Mouse (Mus musculus) ovary, adult 18-20 months (tissue): ENCODE measurements around the gene Itpkb.

Source experiments
- DNase-seq: peaks from one replicate; pipeline ENCODE4 v3.0.0; 2022; ENCODE audit warnings: low spot score, mixed read lengths

The Itpkb gene

DNA sequence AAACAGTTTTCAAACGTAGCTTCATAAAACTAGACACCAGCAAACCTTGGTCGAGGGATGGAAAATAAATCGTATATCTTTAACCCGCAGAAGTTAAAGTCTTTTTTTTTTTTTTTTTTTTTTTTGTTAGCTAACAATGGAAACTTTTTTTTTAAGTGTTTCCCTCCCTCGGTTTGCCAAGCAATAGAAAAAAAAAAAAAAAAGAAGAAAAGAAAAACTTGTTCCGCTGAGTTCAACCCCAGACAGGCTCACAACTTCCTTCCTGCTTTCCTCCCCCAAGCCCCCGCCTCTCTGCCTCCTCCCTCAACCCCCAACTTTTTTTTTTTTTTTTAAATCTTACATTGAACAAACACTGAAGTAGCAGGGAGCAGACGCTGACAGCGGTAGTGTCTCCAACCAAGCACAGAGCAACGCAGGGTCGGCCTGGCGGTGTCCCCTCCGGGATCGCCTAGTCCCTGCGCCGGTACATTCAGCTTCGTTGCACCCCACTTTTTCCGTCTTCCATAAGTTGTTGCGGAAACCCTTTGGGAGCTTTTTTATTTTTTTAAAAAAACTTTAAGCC is at the start of gene Itpkb:
Gene Itpkb (plus strand): TSS at position 341 of the 562 bp plus-strand sequence.
- peak; percentile 75 for DNase-seq

DNA sequence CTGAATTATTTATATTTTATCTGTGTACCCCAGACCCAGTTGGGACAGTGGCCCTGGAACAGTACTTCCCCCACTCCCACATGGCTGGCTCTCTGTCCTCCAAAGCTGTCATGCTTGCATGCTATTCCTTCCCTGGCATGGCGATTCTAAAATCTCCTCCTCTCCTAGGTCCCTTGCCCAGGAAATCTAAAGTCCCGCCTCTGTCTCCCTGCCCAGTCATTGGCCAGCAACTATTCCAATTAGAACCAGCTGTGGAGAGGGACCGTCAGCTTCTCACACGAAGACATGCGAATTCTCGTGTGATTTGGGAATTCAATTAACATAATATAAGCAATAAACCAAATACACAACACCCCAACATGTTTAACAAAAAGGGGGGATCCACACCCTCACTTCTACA is 47.7 kb upstream of the Itpkb start:
- no peak for DNase-seq

DNA sequence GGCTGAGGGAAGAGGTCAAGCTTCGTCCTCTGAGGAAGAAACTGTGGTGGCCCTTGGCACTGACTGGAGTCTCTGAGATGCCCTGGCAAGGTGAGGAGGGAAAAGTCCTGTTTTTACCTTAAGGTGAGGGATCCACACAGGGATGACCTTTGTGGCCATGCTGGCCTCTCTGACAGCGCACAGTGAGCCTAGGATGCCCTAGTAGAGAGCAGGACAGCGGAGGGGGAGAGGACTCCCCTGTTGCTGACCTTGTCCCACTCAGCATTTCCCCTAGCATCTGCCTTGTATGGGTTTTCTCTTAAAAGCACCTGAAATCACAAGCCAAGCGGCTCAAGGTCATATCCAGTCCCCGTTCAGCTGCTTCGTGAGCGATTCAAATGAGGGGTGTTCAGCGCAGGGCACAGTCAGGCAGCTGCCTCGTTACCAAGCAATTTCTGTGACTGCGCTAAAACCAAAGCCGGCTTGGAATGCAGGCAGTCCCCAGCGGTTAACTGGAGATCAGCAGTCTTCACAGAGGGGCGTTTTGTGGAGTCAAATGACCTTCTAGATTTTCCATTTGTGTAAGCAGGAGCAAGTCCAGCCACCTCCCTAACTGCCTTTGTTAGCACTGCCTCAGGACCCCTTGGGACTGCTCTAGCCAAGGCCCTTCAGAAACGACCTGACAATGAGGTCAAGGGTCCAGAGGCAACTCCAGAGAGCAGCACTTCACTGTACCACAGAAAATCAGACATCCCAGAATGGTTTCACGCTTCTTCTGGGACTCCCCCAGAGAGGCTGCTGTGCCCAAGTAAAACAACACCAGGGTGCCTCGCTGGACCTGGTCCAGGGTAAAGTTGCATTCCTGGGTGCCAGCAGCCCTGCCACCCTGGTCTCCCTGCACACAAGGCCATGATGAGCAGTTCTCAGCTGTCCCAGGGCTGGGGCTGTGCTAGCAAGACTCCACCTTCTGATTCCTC is 46.2 kb upstream of the Itpkb start:
- DNase-seq: no peak

DNA sequence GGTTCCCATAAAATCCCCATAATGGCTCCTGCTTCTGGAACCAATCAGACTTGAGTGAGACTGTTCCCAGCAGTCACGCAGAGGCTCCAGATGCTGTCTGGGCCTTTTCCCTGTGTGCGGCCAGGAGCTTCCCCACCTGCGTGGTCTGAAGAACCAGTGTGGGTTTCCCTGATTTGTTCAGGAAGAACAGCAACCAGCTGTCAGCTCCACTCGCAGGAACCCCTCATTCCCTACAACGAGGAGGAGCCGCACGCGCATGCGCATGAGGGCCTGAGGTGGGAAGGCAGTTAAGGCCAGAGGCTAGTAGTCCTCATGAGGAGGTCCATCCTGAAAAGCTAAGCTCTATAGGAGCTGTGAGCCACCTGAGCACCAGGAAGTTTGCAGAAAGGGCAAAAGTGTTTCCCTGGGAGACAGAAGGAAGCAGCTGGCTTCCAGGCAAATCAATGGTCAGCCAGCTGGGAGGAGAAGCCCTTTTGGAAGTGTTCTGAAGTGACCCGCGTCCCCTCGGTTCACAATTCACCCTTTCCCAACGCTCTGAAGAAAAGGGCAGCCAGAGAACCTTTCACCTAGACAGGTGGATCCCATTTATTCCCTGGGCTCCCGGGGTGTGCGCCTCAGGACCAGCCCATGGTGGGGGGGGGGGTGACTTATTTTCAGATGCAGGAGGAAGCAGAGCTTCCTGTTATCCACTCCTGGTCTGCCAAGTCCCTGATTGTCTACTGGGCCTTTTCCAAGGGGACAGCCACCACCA is 44.0 kb upstream of the Itpkb start:
- DNase-seq: no peak

DNA sequence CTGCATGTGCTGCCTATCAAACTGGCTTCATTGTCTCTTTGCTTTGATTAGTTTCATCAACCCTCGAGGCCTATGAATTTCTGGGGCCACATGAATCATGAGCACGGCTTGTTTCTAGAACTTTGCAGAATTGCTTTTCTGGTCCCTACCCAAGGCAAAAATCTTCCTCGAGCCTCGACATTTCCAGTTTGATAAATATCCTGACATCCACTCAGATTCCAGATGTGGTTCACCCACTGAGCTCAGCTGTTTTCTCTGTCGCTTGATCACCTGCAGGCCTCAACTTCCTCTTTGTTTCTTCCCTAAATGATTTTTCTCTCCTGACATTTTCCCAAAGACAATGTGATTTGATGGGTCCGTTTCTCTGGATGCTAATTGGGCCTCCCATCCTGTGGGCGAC is 42.1 kb upstream of the Itpkb start:
- no peak for DNase-seq

DNA sequence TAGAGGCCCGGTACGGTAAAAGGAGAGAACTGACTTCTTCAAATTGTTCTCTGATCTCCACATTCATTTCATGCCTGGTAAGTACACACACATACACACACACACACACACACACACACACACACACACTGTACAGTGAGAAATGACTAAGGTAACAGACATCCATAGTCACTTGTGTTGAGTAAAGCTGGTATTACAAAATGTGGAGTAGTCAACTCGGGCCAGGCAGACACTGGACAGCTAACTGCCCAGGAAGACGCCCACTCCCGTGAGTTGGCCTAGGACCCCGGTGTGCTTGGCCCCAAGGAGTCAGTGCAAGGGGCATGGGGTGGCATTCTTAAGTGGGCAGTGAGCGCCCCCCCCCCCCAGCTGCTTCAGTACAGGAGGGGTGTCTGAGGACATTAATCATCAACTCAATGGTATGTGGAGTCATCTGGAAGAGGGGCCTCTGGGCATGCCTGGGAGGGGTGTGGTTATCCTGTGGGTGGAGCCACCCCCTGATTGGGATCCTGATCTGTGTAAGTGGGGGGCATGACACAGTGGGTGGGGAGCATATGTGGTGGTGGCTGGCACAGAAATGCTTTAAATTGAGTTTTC is 41.3 kb upstream of the Itpkb start:
- DNase-seq: no peak

DNA sequence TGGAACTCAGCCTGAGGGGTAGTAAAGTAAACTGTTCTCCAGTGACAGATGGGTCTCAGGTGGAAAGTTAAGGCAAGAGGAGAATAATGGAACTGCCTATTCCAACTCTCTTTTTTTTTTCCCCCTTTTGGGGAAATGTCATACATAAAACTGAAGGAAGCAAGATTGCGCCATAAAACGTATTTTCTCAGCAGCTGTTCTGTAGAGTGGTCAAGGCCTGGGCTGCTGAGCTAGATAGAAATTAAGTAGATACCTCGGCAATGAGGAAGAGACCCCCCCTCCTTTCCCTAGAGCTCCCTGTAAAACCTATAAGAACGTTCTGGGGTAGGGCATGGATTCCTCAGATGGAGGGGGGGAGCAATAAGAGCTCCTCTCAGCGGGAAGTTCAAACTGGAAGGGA is 40.5 kb upstream of the Itpkb start:
- DNase-seq: no peak

DNA sequence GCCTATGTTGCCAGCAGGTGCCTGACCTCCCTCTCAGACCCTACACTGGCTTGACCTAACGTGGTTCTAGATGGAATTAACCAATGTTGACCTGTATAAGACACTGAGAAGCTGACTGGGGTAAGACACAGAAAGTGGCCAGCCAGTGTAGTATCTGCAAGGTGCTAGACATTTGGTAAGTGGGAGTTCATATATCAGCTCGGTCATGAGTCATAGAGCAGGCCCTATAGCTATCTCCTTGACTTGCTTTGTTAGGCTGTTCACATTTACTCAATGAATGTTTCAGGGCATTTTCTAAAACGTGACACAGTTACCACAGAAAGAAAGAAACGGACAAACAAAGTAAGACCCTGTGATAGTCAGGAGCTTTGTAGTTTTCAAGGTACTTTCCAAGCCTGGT is 39.9 kb upstream of the Itpkb start:
- DNase-seq: no peak

DNA sequence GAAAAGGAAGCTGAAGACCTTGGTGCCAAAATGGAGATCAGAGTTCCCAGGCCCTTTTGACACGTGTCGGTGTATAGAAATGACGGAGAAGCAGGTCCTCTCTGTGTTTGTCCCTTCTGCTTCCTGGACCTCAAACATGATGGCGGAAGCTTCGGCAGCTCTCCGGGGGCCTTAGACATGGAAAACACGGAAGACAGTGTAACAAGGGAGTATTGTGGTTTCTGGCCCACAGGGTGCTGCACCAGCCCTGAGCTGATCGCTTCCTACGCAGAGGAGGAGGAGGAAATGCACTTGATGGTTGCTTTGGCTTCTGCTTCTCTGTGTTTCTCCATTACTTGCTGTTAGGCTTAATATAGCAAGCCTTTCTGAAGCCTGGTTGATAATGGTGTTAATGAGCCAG is 34.2 kb upstream of the Itpkb start:
- no peak for DNase-seq

DNA sequence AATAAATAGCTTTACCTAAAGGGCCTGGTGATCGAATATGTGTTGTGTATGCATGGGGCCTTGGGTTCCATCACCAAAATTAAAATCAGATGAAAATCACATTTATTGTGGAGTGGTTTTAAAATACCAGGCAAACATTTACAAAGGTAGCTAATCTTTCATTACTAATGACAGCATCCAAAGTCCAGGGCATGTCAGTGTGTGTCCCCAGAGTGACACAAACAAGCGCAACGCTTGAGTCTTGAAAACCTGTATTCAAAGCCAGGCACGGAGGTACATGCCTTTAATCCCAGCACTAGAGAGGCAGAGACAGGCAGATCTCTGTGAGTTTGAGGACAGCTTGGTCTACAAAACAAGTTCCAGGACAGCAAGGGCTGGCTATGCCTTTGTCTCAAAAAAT is 30.6 kb upstream of the Itpkb start:
- DNase-seq: no peak

DNA sequence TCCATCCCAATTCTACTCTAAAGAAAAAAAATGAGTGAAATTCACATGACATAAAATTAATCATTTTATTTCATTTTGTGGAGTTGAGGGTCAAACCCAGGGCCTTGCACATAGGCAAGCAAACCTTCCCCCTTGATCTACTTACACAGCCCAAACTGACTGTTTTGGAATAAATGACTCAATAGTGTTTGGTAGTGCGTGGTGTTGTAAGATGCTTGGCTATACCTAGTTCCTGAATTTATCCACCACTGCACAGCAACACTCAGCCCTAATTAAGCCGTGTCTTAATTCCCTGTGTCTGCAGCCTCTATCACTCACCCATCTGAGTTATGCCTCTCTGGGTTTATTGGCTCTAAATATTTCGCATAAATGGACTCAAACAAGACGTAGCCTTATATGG is 30.0 kb upstream of the Itpkb start:
- DNase-seq: no peak

DNA sequence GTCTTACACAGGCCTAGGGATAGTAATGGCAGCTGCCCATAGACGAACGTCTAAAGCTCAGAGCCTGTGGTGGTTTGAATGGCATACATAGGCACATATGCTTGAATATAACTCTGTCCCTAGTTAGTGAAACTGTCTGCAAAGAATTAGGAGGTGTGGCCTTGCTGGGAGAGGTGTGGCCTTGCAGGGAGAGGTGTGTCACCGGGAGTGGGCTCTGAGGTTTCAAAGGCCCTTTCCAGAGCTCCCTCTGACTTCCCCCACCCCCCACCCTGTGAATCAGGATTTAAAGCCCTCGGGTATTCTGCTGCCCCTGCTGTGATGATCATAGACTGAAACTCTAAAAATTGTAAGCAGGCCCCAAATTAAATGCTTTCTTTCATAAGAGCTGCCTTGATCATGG is 29.3 kb upstream of the Itpkb start:
- DNase-seq: no peak

DNA sequence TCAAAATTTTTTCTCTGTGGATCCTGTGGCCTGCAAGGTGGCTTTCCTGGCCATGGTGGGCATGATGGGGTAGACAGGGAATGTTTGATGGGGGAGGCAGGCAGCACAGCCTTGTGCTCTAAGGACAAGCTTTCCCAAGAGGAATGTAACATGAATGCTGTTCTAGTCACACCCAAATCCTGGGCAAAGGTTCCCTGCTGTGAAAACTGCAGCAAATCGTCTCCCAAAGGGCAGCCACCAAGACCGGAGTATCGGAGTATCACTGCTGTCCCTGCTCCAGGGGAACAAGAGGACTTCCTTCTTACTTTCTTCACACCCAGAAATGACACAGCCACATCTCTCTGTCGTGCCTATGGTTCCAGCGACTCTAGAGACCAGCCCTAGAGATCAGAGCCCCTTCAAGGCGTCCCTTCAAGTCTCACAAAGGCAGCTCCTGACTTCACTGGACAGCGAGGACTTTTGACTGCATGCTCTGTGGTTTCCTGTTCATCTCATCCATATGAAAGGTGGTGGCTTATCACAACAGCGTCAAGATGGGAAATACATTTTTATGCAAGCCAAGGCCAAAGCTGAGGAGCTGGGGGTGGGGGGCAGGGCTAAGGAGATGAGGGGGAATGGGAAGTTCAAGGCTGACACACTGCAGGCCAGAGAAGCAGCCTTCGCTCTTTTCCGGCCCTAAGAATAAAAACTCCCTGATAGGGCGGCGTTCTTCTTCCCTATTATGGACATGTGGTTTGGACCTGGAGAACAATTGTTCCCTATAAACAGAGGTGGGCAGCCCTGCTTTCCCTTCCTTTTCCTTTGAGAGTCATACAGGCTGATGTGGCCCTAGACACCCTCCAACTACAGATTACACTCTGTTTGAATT is 27.8 kb upstream of the Itpkb start:
- no peak for DNase-seq

DNA sequence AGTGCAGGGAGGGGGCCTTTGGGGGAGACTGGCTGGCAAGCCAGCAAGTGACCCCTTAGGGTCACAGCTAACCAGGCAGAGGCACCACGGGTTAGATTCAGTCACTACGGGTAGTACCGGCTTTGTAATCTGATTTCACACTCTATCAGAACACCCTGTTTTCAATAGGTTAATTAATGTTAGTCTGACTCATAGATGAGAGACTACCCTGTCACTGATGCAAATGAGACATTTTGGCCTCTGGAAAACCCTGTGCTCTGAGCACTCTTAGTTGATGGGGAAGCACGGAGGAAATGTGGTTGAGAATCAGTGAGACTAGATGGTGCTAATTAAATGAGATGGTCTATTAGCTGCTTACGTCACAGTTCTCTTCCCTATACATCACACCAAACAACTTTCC is 26.7 kb upstream of the Itpkb start:
- no peak for DNase-seq

DNA sequence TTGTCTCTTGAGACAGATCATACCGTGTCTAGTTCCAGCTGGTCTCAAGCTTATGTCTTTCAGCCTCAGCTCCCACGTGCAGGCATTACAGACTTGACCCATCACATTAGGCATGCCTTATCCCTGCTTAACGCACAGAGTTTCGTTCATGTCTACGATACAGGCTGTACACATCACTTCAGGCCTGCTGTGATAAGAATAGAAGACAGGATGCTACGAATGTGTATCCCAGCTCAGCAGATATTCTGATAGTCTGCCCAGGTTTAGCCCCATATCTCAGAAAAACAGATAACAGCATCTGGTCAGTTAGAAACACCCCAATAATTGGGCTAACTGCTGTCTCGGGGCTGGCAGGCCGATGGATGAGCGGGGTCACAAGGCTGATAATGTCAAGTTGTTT is 23.4 kb upstream of the Itpkb start:
- no peak for DNase-seq

DNA sequence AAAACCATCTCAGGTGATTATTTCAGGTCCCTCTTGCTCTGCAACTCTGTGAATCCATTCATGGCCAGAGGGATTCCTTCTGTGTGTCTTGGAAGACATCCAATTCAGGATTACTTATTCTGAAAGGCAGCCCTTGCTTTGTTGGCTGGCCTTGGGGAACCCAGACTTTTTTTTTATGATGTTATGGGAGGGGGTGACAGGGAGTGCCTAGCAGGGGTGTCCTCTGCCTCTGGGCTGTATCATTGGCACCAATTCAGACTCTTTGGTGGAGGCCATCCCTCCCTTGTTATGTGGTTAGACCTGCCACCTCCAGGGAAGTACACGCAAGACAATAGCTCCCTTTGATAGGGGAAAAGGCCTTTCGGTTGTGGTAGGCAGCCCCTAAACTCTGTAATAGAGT is 22.6 kb upstream of the Itpkb start:
- DNase-seq: no peak

DNA sequence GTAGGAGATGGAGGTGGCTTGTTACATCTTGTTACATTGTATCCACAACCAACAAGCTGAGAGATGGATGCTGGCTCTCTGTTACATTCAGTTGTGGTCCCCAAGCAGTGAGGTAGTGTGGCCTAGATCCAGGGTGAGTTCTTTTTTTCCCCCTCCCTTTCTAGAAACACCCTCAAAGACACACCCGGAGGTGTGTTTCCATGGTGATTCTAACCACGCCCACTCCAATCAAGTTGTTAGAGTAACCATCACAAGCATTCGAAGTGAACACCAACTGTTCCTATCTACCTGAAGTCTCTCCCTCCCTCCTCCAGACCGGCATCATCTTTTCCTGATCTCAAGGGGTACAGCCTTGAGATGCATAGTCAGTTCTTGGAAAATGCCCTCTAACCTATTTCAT is 21.4 kb upstream of the Itpkb start:
- DNase-seq: no peak

DNA sequence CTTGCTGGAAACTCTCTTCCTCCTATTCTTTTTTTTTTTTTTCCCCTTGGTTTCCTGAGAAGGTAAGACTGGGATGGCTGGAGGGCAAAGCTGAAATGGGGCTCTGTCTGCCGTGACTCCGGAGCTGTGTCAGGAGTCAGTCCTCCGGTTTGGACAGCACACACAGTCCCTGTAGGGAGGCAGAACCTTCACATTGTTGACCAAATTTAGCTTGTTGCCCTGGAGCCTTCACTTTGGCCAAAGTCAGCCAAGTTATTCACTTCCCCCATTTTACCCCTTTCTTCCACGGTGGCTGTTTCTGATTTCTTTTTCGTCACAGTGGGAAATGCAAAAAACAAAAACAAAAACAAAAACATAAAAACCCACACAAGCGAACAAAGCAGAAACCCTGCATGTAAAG is 18.0 kb upstream of the Itpkb start:
- no peak for DNase-seq

DNA sequence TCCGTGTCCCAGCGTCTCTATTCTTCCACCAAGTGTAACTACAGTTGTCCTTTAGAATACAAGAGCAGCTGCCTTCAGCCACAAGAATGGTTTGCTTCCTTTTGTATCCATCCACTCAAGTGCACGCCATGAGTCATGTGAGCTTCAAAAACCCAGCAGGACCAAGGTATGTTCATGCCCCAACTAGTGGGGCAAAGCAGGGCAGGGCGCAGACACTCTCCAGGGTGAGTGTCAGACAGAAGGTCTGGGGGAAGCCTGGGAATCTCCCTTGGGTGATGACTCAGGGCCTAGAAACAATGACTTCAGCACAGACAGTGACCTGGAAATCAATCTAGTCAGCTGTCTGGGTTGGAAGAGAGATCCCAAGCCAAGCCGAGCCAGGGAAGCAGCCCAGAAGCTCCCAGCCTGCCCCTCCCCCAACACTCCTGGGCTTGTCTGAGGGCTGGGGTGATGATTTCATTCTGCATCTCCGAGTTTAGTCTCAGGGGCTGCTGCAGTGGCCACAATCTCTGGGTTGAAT is 17.4 kb upstream of the Itpkb start:
- DNase-seq: no peak

DNA sequence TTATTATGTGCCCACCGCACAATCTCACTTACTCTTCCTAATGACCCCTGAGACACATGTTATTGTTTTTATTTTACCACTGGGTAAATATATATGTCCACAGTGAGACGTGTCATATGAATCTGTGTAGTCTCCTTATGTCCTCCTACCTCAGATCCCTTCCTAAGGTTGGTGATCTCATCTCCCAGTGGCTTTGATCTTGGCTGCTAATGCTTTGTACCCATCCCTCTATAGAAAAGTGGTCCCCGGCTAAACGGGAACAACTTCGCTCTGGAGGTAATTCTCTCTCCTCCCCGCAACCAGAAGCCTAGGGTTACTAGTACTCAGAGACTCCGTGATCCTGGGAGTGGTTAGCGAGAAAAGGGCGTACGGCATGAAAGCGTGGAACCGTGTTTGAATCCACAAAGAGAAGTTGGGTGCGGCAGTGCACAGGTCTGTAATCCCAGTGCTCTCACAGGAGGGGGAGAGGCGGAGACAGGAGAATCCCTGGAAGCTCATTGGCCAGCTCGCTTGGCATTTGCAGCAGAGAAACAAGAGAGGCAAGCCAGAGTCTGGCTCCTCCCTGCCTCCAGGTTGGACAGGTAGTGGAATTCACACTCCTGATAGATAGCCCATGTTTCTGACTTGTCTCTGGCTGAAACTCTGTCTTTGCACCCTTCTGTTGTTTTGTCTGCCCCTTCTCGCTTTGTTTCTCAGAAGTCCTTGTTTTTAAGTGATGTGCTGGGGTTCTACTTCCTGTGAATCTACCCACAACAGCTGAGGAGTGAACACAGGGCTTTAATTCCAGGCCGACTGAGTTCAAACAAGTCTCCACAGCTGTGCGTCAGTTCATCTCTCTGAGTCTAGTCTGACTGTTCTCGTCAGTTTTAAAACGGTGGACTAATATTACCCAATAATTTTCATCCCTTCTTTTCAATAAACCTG is 16.5 kb upstream of the Itpkb start:
- DNase-seq: no peak
